Mouse (Mus musculus): ENCODE results near the gene Slc25a48.

DNA sequence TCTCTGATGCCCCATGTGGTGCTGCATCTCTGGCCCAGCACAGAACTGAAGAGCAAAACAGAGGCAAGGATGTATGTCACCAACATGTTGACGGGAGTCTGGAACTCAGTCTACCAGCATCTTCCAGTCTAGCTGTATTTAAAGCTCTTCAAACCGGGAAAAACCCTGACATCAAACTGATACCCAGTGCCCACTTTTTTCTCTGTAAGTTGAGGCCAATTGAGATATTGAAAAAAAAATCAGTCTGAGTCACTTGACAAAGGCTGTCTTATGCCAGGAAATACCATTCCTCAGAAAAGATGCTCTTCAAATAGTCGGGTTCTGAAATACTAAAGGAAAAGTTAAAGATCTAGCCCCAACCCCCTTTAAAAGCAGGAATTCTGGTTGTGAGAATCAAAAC is 44.0 kb downstream of the Slc25a48 start, which contains the start of gene Il9:
- TF ChIP-seq POLR2A (IDR thresholded peaks at IDR 0.05; ENCODE audit: borderline replicate concordance, control insufficient read depth, low read depth, low read length), result no peak
- TF ChIP-seq CTCF (IDR thresholded peaks at IDR 0.05; ENCODE audit: control insufficient read depth, insufficient read depth, low read length), result no peak

Data from bone marrow, adult 2 months (tissue).